In genomic region chr9:108831637-108832036, GRCm38 (mm10) we compare ENCODE assay signal across 8 mouse cellular contexts. TPM values are rescaled to one million over a fixed set of nuclear protein-coding genes. Genes with fewer than 3 reads are reported as not detected.
DNase-seq lines count a peak whose midpoint lies in the region; ATAC-seq and TF ChIP-seq lines count a peak whose summit lies in the region.

No protein-coding gene starts in this region.

- in situ Hi-C loops in ES-E14 (cut with MboI; ENCODE audit: low sequenced_read_pairs in 2 of 2, unreplicated experiment in 2 of 2): no loop called here

- H3K4me2 ChIP-seq in hindbrain, postnatal 0 days (ENCODE audit: low read depth, low read length): peak overlapping the region; percentile 68

- no peak overlapping the region for H3K27ac ChIP-seq in gastrocnemius, adult 2 months
- H3K27ac ChIP-seq in ES-E14 (ENCODE audit: insufficient read depth, low read depth, low read length, poor library complexity, severe bottlenecking): no peak overlapping the region
- H3K27ac ChIP-seq in hindbrain, postnatal 0 days: no peak overlapping the region
- H3K27ac ChIP-seq in midbrain, embryonic 10.5 days (replicated peaks): no peak overlapping the region

- TF ChIP-seq CTCF in gastrocnemius, adult 2 months (IDR thresholded peaks at IDR 0.05): no peak
- no peak for TF ChIP-seq CTCF in hindbrain, postnatal 0 days (IDR thresholded peaks at IDR 0.05; ENCODE audit: low read depth)

- H3K9ac ChIP-seq in ES-E14 (ENCODE audit: insufficient read depth, low read depth, low read length, poor library complexity, severe bottlenecking): peak overlapping the region; percentile 49
- H3K9ac ChIP-seq in hindbrain, postnatal 0 days (replicated peaks; ENCODE audit: low read length): no peak overlapping the region

- no peaks in the 10 kb centered on the region; the same call in 1 of the 2 replicates for H3K36me3 ChIP-seq in ES-E14 (ENCODE audit: control insufficient read depth, insufficient read depth, low read length, poor library complexity, severe bottlenecking)
- peaks cover 46% of the 10 kb centered on the region for H3K36me3 ChIP-seq in hindbrain, postnatal 0 days (ENCODE audit: insufficient read depth, low read length)
- peaks cover 68% of the 10 kb centered on the region for H3K36me3 ChIP-seq in midbrain, embryonic 10.5 days

- no peak for ATAC-seq in hindbrain, postnatal 0 days

- intact Hi-C loops in gastrocnemius, adult 2 months (cut with DNase I): no loop called here

- 11% methylated on average over 23 of the region's 23 CpGs for WGBS in hindbrain, postnatal 0 days
- 10% methylated on average over 23 of the region's 23 CpGs for WGBS in midbrain, embryonic 10.5 days

- DNase-seq in gastrocnemius, adult 2 months: no peak
- no peak for DNase-seq in gastrocnemius, postnatal 10 days
- DNase-seq in ES-E14 (ENCODE audit: low read depth, low spot score): no peak
- no peak for DNase-seq in hindbrain, postnatal 0 days (ENCODE audit: low spot score)
- DNase-seq in midbrain, embryonic 10.5 days (ENCODE audit: low spot score): no peak
- no peak for DNase-seq in retina, postnatal 1 day
- no peak for DNase-seq in thymus, adult 18-20 months
- DNase-seq in gastrocnemius, adult 18-20 months (ENCODE audit: low spot score): no peak

- peaks cover 0 to 11% of the 10 kb centered on the region in 2 experiments; a peak in 2 of 4 replicates for H3K4me1 ChIP-seq in ES-E14 (ENCODE audit: control insufficient read depth in 2 of 2, insufficient read depth in 2 of 2, low read length in 2 of 2, poor library complexity in 1 of 2)
- H3K4me1 ChIP-seq in hindbrain, postnatal 0 days (ENCODE audit: insufficient read depth, low read length): peaks cover 26% of the 10 kb centered on the region
- H3K4me1 ChIP-seq in midbrain, embryonic 10.5 days: peaks cover 37% of the 10 kb centered on the region

- no peaks in the 10 kb centered on the region; the same call in 1 of the 2 replicates for H3K27me3 ChIP-seq in hindbrain, postnatal 0 days (ENCODE audit: insufficient read depth, low read length)
- H3K27me3 ChIP-seq in midbrain, embryonic 10.5 days (ENCODE audit: low read depth, poor library complexity, severe bottlenecking): peaks cover 80% of the 10 kb centered on the region

- no peaks in the 10 kb centered on the region for H3K9me3 ChIP-seq in ES-E14 (ENCODE audit: control insufficient read depth, insufficient read depth, low read depth, low read length)
- H3K9me3 ChIP-seq in hindbrain, postnatal 0 days (ENCODE audit: low read length): no peaks in the 10 kb centered on the region
- H3K9me3 ChIP-seq in midbrain, embryonic 10.5 days (replicated peaks): no peaks in the 10 kb centered on the region

- H3K4me3 ChIP-seq in gastrocnemius, adult 2 months: peak overlapping the region; percentile 78
- peak overlapping the region; percentile 69 to 96 for H3K4me3 ChIP-seq in ES-E14 (ENCODE audit: insufficient read depth in 1 of 2, low read depth in 1 of 2, low read length in 2 of 2, poor library complexity in 1 of 2, severe bottlenecking in 1 of 2)
- H3K4me3 ChIP-seq in hindbrain, postnatal 0 days (ENCODE audit: low read length): peak overlapping the region; percentile 31
- H3K4me3 ChIP-seq in midbrain, embryonic 10.5 days: peak overlapping the region; percentile 66

TF ChIP-seq in ES-E14, 5 proteins besides CTCF, POLR2A, EP300 and RAD21:
- no peak for TF ChIP-seq ZNF384 (IDR thresholded peaks at IDR 0.05; ENCODE audit: low read depth, low read length)
- no peak for TF ChIP-seq HCFC1 (IDR thresholded peaks at IDR 0.05; ENCODE audit: borderline replicate concordance, insufficient read depth, low read length)
- no peak for TF ChIP-seq ZC3H11A (IDR thresholded peaks at IDR 0.05; ENCODE audit: borderline replicate concordance, low read depth, low read length)
- no peak for TF ChIP-seq MAFK (IDR thresholded peaks at IDR 0.05; ENCODE audit: insufficient read depth, low read depth, low read length)
- no peak for TF ChIP-seq CHD2 (IDR thresholded peaks at IDR 0.05; ENCODE audit: low read depth, low read length)

RNA-seq across cellular contexts. Expression of gene Celsr3, which starts 5.5 kb away (rescaled TPM):
- under 1 TPM in 1 of 2 experiments, not detected in 1; 0.05 TPM for total RNA-seq in gastrocnemius, adult 2 months (2021)
- total RNA-seq in gastrocnemius, postnatal 10 days (2021): under 1 TPM; 0.14 to 0.54 TPM
- 4.3 and 14.6 TPM in 2 replicates for total RNA-seq in ES-E14 (2012; rRNA removed)
- total RNA-seq in hindbrain, postnatal 0 days (2014; rRNA removed): 49.2 and 86.4 TPM in 2 replicates
- 5.8 and 7.8 TPM in 2 replicates for polyA plus RNA-seq in hindbrain, postnatal 0 days (2015; fragmentation: Nextera tagmentation; extraction: Ambion mirVana)
- 3.1 and 5.0 TPM in 2 replicates for polyA plus RNA-seq in midbrain, embryonic 10.5 days (2016; fragmentation: Nextera tagmentation; extraction: Ambion mirVana)
- total RNA-seq in gastrocnemius, adult 18-20 months (2021): under 1 TPM in 1 of 2 experiments, not detected in 1; 0.02 TPM

RNA-seq across cellular contexts. Expression of gene Slc26a6, which starts 21.4 kb away (rescaled TPM):
- 10 to 100 TPM; 15.7 to 21.2 TPM for total RNA-seq in gastrocnemius, adult 2 months (2021)
- total RNA-seq in gastrocnemius, postnatal 10 days (2021): 10 to 100 TPM; 10.8 to 12.9 TPM
- total RNA-seq in ES-E14 (2012; rRNA removed): 15.1 and 19.8 TPM in 2 replicates
- total RNA-seq in hindbrain, postnatal 0 days (2014; rRNA removed): 30.3 and 31.8 TPM in 2 replicates
- polyA plus RNA-seq in hindbrain, postnatal 0 days (2015; fragmentation: Nextera tagmentation; extraction: Ambion mirVana): 20.0 and 21.3 TPM in 2 replicates
- polyA plus RNA-seq in midbrain, embryonic 10.5 days (2016; fragmentation: Nextera tagmentation; extraction: Ambion mirVana): 9.5 and 12.5 TPM in 2 replicates
- 10 to 100 TPM; 14.0 to 14.6 TPM for total RNA-seq in gastrocnemius, adult 18-20 months (2021)

RNA-seq across cellular contexts. Expression of gene Nckipsd, which starts 23.5 kb away (rescaled TPM):
- 1 to 10 TPM; 3.6 to 5.3 TPM for total RNA-seq in gastrocnemius, adult 2 months (2021)
- total RNA-seq in gastrocnemius, postnatal 10 days (2021): 1 to 10 TPM; 5.3 to 6.3 TPM
- total RNA-seq in ES-E14 (2012; rRNA removed): 17.4 and 20.2 TPM in 2 replicates
- 33.6 and 72.6 TPM in 2 replicates for total RNA-seq in hindbrain, postnatal 0 days (2014; rRNA removed)
- 22.8 and 23.5 TPM in 2 replicates for polyA plus RNA-seq in hindbrain, postnatal 0 days (2015; fragmentation: Nextera tagmentation; extraction: Ambion mirVana)
- polyA plus RNA-seq in midbrain, embryonic 10.5 days (2016; fragmentation: Nextera tagmentation; extraction: Ambion mirVana): 14.5 and 17.3 TPM in 2 replicates
- total RNA-seq in gastrocnemius, adult 18-20 months (2021): 1 to 10 TPM; 4.4 TPM

RNA-seq across cellular contexts. Expression of gene Ip6k2, which starts 48.0 kb away (rescaled TPM):
- total RNA-seq in gastrocnemius, adult 2 months (2021): 10 to 100 TPM; 16.0 to 16.7 TPM
- 10 to 100 TPM; 30.6 to 39.6 TPM for total RNA-seq in gastrocnemius, postnatal 10 days (2021)
- total RNA-seq in ES-E14 (2012; rRNA removed): 23.0 and 24.4 TPM in 2 replicates
- 122 and 126 TPM in 2 replicates for total RNA-seq in hindbrain, postnatal 0 days (2014; rRNA removed)
- 187 and 189 TPM in 2 replicates for polyA plus RNA-seq in hindbrain, postnatal 0 days (2015; fragmentation: Nextera tagmentation; extraction: Ambion mirVana)
- polyA plus RNA-seq in midbrain, embryonic 10.5 days (2016; fragmentation: Nextera tagmentation; extraction: Ambion mirVana): 89.0 and 105 TPM in 2 replicates
- 10 to 100 TPM; 14.9 TPM for total RNA-seq in gastrocnemius, adult 18-20 months (2021)

Comparison
In these comparisons a context has a peak if more than half of its experiments do, and no peak if none do; other contexts are left out.
1. H3K4me3 ChIP-seq: peak in every context shown above with its lines; median percentile 82 in ES-E14; 78 in gastrocnemius, adult 2 months; 66 in midbrain, embryonic 10.5 days; 31 in hindbrain, postnatal 0 days.